Comparison of ENCODE assay signal across 18 mouse cellular contexts in genomic region chr15:60618801-60619200, GRCm38 (mm10).
"Had no signal": no experiment of that assay in that cellular context is flagged by ENCODE, and none has a peak within 500 bp of the region (broad histone marks: within the 10 kb centered on the region; RNA-seq: fewer than 3 reads in every experiment).

No protein-coding gene starts in this region.

- H3K4me2 ChIP-seq: limb, embryonic 15.5 days; liver, embryonic 11.5 days; liver, embryonic 13.5 days; liver, embryonic 15.5 days; midbrain, embryonic 12.5 days; neural tube, embryonic 13.5 days; neural tube, embryonic 15.5 days; stomach, embryonic 15.5 days had no signal

- DNase-seq: liver, embryonic 13.5 days; liver, postnatal 0 days; midbrain, embryonic 14.5 days; right cerebral cortex, postnatal 14 days; thymus, adult 2 months; thymus, postnatal 25 days; thymus, postnatal 4 days had no signal

- H3K27me3 ChIP-seq: limb, embryonic 15.5 days; liver, embryonic 13.5 days; liver, embryonic 15.5 days; midbrain, embryonic 12.5 days; neural tube, embryonic 13.5 days; neural tube, embryonic 15.5 days; stomach, embryonic 15.5 days had no signal

- H3K9me3 ChIP-seq: limb, embryonic 15.5 days; liver, embryonic 13.5 days; liver, embryonic 15.5 days; midbrain, embryonic 10.5 days; midbrain, embryonic 12.5 days; neural tube, embryonic 13.5 days; neural tube, embryonic 15.5 days; stomach, embryonic 15.5 days had no signal

- H3K4me1 ChIP-seq: limb, embryonic 15.5 days; liver, embryonic 13.5 days; liver, embryonic 15.5 days; midbrain, embryonic 10.5 days; midbrain, embryonic 12.5 days; neural tube, embryonic 13.5 days; neural tube, embryonic 15.5 days; stomach, embryonic 15.5 days had no signal

- ATAC-seq: liver, postnatal 0 days; midbrain, embryonic 16.5 days had no signal

- H3K36me3 ChIP-seq: limb, embryonic 15.5 days; liver, embryonic 13.5 days; liver, embryonic 15.5 days; midbrain, embryonic 10.5 days; midbrain, embryonic 12.5 days; neural tube, embryonic 13.5 days; neural tube, embryonic 15.5 days; stomach, embryonic 15.5 days had no signal

- H3K27ac ChIP-seq: limb, embryonic 15.5 days; liver, embryonic 13.5 days; liver, embryonic 15.5 days; midbrain, embryonic 10.5 days; midbrain, embryonic 12.5 days; neural tube, embryonic 13.5 days; neural tube, embryonic 15.5 days; stomach, embryonic 15.5 days; stomach, postnatal 0 days had no signal

- H3K9ac ChIP-seq: limb, embryonic 15.5 days; liver, embryonic 13.5 days; liver, embryonic 15.5 days; liver, postnatal 0 days; midbrain, embryonic 12.5 days; neural tube, embryonic 13.5 days; neural tube, embryonic 15.5 days; stomach, embryonic 15.5 days had no signal

- H3K4me3 ChIP-seq: limb, embryonic 15.5 days; liver, embryonic 13.5 days; liver, embryonic 15.5 days; midbrain, embryonic 10.5 days; midbrain, embryonic 12.5 days; myocyte; neural tube, embryonic 13.5 days; neural tube, embryonic 15.5 days; stomach, embryonic 15.5 days had no signal
